Mouse (Mus musculus) heart, embryonic 14.5 days (tissue): Measurements from ENCODE around the gene Nup107. TPM values are rescaled to one million over a fixed set of nuclear protein-coding genes. Genes with fewer than 3 reads are reported as not detected.

Experiments used
- ATAC-seq: fragments of 200-750 bp; cut with Nextera tagmentation; 2 replicates; pipeline ENCODE4 v1.8.0; 2017; ENCODE audit warnings: low read depth, moderate TSS enrichment; ENCODE audit not compliant: insufficient number of reproducible peaks, insufficient read depth, low FRiP score
- H3K27ac ChIP-seq, 2 experiments: fragments of 200-500 bp in 1 of 2; fragments of 300-500 bp in 1 of 2; sonication (generic) in 1 of 2; replicated peaks in 1 of 2; 2 replicates each; pipeline ENCODE4 v1.5.1; 2012 to 2014; ENCODE audit warnings: low read depth in 2 of 2, low read length in 2 of 2, control low read depth in 1 of 2, mild to moderate bottlenecking in 1 of 2, mixed read lengths in 1 of 2; ENCODE audit not compliant: control insufficient read depth in 1 of 2, insufficient read depth in 1 of 2
- H3K27me3 ChIP-seq: fragments of 300-500 bp; sonication (generic); 2 replicates; pipeline ENCODE4 v1.6.1; 2014; ENCODE audit warnings: mild to moderate bottlenecking, low read length, control low read depth; ENCODE audit not compliant: control insufficient read depth, insufficient read depth
- H3K36me3 ChIP-seq: fragments of 300-500 bp; sonication (generic); 2 replicates; pipeline ENCODE4 v1.6.1; 2014; ENCODE audit warnings: mild to moderate bottlenecking, control low read depth, low read length, mixed read lengths; ENCODE audit not compliant: control insufficient read depth, insufficient read depth
- H3K4me1 ChIP-seq, 2 experiments: fragments of 200-500 bp in 1 of 2; fragments of 300-500 bp in 1 of 2; sonication (generic) in 1 of 2; 2 replicates each; pipeline ENCODE4 v1.6.1; 2012 to 2014; ENCODE audit warnings: low read length in 2 of 2, control low read depth in 1 of 2, mixed read lengths in 1 of 2; ENCODE audit not compliant: control insufficient read depth in 2 of 2, insufficient read depth in 2 of 2
- H3K4me2 ChIP-seq: fragments of 300-500 bp; sonication (generic); 2 replicates; pipeline ENCODE4 v1.6.1; 2014; ENCODE audit warnings: mild to moderate bottlenecking, low read length
- H3K4me3 ChIP-seq, 2 experiments: fragments of 200-500 bp in 1 of 2; fragments of 300-500 bp in 1 of 2; sonication (generic) in 1 of 2; 2 replicates each; pipeline ENCODE4 v1.5.1; 2012 to 2014; ENCODE audit warnings: low read length in 2 of 2, mild to moderate bottlenecking in 2 of 2, control low read depth in 1 of 2, low read depth in 1 of 2, moderate library complexity in 1 of 2; ENCODE audit not compliant: control insufficient read depth in 1 of 2, insufficient read depth in 1 of 2
- H3K9ac ChIP-seq: fragments of 300-500 bp; sonication (generic); 2 replicates; pipeline ENCODE4 v1.6.1; 2014; ENCODE audit warnings: mild to moderate bottlenecking, low read length
- H3K9me3 ChIP-seq: fragments of 300-500 bp; sonication (generic); 2 replicates; pipeline ENCODE4 v1.6.1; 2016; ENCODE audit warnings: low read length, control low read depth; ENCODE audit not compliant: control insufficient read depth
- WGBS: fragments of 180-500 bp; shearing (Covaris S2); extraction: QIAGEN DNeasy Blood & Tissue Kit; methylation state at CpG from one replicate; pipeline ENCODE4 v1.1.7; 2014; 5-methylcytosine and 5-hydroxymethylcytosine counted together
- polyA plus RNA-seq: library from polyadenylated mRNA; unstranded; fragments of >200 nt; fragmentation: Nextera tagmentation; extraction: Ambion mirVana; gene quantifications from 2 replicates; pipeline ENCODE4 v1.2.1, GENCODE M21; 2014

Nup107 gene
- polyA plus RNA-seq, 1 experiment from 2014 or later: 41.0 TPM

DNA sequence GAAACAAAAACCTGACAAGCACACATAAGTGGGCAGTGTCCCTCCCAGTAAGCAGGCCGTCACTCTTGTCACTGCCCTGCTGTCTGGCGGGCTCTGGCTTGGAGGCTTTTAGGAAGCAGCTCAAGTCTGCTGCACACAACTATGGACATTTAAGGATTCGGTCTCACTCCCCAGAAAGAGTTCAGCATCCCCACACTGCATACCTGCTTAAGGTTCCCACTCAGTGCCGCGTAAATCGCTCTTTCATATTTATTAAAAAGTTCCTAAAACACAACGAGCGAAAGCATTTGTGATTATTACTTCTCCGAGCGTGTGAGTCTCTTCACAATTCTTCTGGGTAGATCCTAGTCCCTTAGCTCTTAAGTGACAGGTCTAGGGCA lies 21.4 kb downstream of the Nup107 start:
- no peak overlapping the region for H3K4me3 ChIP-seq
- peaks cover 89% of the 10 kb centered on the region for H3K36me3 ChIP-seq
- H3K9me3 ChIP-seq: no peaks in the 10 kb centered on the region
- no peak for ATAC-seq
- WGBS: 93% methylated on average over 10 of the region's 10 CpGs
- no peak overlapping the region for H3K4me2 ChIP-seq
- no peak overlapping the region for H3K27ac ChIP-seq
- no peaks in the 10 kb centered on the region for H3K4me1 ChIP-seq
- no peaks in the 10 kb centered on the region for H3K27me3 ChIP-seq
- no peak overlapping the region for H3K9ac ChIP-seq

DNA sequence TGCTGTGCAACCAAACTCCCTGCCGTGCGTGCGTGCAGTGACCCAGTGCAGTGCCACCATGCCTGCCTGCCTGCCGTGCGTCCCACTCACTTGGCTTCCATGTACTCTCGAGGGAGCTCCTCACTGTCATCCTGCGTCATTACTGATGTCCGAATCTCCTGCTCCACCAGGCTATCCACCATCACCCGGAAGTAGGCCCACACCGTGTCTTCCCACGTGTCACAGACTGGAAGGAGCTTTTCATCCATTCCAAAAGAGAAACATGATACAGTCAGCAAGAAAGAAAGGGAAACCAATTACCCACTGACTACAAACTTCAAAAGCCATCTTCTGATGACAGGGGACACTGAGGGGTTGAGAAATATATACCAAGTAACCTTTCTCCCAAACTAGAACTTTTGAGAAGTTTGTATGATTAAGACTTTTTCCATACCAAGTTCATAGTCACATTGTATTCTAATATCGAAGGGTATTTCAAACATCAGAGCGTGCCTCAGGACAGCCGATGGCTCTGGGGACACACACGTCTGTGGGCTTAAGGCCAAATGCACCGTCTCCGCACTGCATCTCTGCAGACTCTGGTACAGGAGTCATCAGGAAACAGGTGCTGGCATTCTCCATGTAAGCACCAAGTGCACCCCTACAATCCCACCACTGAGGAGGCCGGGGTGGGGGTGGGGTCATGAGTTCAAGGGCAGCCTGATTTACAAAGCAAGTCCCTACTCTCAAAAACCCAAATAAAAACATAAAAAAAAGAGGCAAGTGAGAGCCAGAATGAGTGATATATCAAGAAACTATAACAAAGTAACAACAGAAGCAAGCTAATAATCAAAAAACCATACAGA lies 22.0 kb downstream of the Nup107 start:
- WGBS: 93% methylated on average over 18 of the region's 18 CpGs
- Histone ChIP-seq H3K9me3 (no peaks in the 10 kb centered on the region), H3K36me3 (peaks cover 89% of the 10 kb centered on the region), H3K4me2 (no peak overlapping the region), H3K27me3 (no peaks in the 10 kb centered on the region), H3K4me1 (no peaks in the 10 kb centered on the region), H3K4me3 (no peak overlapping the region), H3K27ac (no peak overlapping the region), H3K9ac (no peak overlapping the region)
- no peak for ATAC-seq

DNA sequence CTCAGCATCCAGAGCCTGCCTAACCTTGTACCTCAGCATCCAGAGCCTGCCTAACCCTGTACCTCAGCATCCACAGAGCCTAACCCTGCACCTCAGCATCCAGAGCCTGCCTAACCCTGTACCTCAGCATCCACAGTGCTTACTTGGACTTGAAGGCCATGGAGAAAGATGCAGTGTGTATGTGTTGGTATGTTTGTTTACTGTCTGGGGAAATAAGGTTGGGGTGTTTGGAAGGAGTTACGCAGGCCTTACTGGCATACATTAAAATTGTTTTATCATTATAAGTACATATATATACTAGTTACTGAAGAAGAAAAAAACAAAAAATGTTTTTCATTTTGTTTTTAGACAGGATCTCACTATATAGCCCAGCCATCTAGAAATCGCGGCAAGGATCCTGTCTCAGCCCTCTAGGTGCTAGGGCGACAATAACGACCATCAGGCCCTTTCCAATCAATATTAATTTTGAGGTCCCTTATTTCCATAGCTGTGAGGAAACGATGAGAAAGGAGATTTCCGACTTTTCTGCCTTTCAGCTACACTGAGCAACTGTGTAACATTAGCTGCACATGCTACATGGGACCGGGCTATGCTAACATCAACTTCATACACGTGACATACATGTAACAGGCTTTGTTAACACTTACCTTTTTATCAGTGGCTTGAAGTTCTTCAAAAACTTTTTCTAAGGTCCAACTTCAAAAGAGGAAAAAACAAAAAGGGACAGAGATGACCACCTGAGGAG lies 22.8 kb downstream of the Nup107 start:
- no peak for ATAC-seq

DNA sequence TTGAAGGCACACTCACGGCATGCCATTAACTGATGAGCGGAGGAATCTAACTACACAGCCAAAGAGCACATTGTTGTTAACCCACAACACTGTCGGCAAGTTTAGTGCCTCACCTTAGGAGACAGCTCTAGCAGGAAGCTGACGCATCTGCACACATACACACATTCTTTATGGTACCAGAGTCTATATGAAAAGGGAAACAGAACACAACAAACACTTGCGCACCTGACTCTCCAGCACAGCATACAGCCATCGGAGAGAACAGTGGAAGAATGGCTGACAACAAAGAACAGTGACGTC lies 24.4 kb downstream of the Nup107 start:
- no peak for ATAC-seq

More for the DNA sequence above, 22.8 kb downstream of the Nup107 start:
- Histone ChIP-seq H3K9ac (no peak overlapping the region), H3K4me3 (no peak overlapping the region), H3K36me3 (peaks cover 89% of the 10 kb centered on the region), H3K27ac (no peak overlapping the region), H3K4me1 (no peaks in the 10 kb centered on the region), H3K9me3 (no peaks in the 10 kb centered on the region), H3K27me3 (no peaks in the 10 kb centered on the region), H3K4me2 (no peak overlapping the region)
- WGBS: 93% methylated on average over 9 of the region's 9 CpGs

DNA sequence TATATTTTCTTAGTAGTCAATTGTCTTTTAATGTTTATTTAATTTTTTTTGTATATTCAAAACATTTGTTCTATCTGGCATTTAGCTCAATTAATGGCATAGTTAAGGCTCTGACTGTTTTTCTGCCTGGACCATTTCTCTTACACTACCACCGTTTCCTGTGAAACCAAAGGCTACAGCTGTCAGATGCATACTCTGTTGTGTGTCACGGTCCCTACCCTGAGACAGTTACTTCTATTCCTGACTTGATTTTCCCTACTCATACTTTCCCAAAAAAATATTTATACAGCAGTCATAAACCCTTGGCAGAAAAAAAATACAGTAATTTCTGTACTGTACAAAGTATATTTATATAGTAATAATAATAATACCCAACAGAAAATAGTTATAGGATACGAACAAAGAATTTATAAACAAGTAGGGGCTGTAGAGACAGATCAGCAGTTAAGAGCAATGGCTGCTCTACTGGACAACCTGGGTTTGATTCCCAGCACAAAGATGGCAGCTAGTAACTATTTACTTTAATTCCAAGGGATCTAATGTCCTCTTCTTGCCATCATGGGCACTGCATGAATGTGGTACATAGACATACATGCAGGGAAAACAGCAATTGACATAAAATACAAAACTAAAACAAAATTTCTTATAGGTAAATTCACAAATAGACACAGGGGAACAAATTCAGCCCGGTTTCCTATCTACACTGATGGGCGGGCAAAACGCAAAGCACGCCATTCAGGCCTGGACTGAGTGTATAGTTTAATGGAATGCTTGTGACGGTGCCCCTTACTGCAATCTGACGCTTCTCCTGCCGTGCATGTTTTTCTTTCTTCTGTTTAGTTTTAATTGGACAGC lies 25.0 kb downstream of the Nup107 start:
- H3K9me3 ChIP-seq: no peaks in the 10 kb centered on the region
- no peaks in the 10 kb centered on the region for H3K4me1 ChIP-seq
- ATAC-seq: no peak
- no peak overlapping the region for H3K9ac ChIP-seq
- no peak overlapping the region for H3K4me3 ChIP-seq
- H3K36me3 ChIP-seq: peaks cover 85% of the 10 kb centered on the region
- no peak overlapping the region for H3K27ac ChIP-seq
- WGBS: 88% methylated on average over 10 of the region's 10 CpGs
- H3K27me3 ChIP-seq: no peaks in the 10 kb centered on the region
- H3K4me2 ChIP-seq: no peak overlapping the region

More for the DNA sequence above, 24.4 kb downstream of the Nup107 start:
- 87% methylated on average over 7 of the region's 7 CpGs for WGBS
- no peaks in the 10 kb centered on the region for H3K9me3 ChIP-seq
- H3K27ac ChIP-seq: no peak overlapping the region
- H3K9ac ChIP-seq: no peak overlapping the region
- H3K4me2 ChIP-seq: no peak overlapping the region
- no peaks in the 10 kb centered on the region for H3K4me1 ChIP-seq
- no peak overlapping the region for H3K4me3 ChIP-seq
- no peaks in the 10 kb centered on the region for H3K27me3 ChIP-seq
- H3K36me3 ChIP-seq: peaks cover 85% of the 10 kb centered on the region

DNA sequence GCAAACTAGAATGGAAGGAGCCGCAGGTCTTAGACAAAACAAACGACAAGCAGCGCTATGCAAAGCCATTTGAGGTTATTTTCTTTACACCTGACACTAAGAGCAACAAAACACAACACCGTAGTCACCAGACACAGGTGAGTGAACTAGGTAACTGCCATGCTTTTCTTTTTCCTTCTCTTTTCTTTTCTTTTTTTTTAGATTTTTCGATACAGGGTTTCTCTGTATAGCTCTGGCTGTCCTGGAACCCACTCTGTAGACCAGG lies 25.7 kb downstream of the Nup107 start:
- no peak for ATAC-seq
- Histone ChIP-seq H3K9ac (no peak overlapping the region), H3K27ac (no peak overlapping the region), H3K4me3 (no peak overlapping the region), H3K4me1 (no peaks in the 10 kb centered on the region), H3K4me2 (no peak overlapping the region), H3K36me3 (peaks cover 86% of the 10 kb centered on the region), H3K9me3 (no peaks in the 10 kb centered on the region), H3K27me3 (no peaks in the 10 kb centered on the region)
- WGBS: 95% methylated on average over 5 of the region's 5 CpGs

DNA sequence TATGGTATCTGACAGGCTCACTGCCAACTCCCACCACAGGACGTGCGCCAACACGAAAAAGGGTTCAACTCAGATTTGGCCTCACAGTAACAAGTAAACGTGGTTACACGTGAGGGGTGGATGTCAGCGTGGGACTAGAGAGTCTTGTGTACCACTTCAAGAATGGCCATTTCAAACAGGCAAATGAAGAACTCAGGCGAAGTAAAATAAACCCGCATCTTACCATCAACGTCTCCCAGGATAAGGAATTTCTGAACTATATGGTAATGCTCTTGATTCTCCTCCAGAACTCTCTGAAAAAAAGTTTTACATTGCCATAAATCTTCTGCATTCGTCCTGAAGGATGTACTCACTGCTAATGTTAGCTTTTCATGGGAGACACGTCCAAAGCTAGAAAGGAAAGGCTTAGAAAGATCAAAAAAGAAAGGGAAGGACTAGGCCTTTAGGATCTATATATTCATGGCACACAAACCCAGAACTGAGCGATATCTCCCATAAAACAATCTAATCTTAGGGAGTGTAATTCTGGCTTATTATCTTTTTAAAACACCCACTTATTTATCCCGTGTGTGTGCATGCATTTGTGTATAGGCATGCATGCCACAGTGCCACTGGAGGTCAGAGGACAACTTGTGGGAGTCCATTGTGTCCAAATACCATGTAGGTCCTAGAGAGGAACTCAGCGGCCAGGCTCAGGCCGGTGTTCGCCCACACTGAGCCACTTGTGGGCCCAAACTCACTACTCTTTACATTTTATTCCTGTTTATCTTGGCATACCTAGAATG lies 26.2 kb downstream of the Nup107 start:
- Histone ChIP-seq H3K4me3 (no peak overlapping the region), H3K4me1 (no peaks in the 10 kb centered on the region), H3K9me3 (no peaks in the 10 kb centered on the region), H3K4me2 (no peak overlapping the region), H3K9ac (no peak overlapping the region), H3K27ac (no peak overlapping the region), H3K27me3 (no peaks in the 10 kb centered on the region), H3K36me3 (peaks cover 86% of the 10 kb centered on the region)
- no peak for ATAC-seq
- WGBS: 85% methylated on average over 16 of the region's 16 CpGs
